Mouse (Mus musculus) stomach, embryonic 16.5 days (tissue): ENCODE measurements around the gene Dhx38. TPM values are rescaled to one million over a fixed set of nuclear protein-coding genes. Genes with fewer than 3 reads are reported as not detected.
A peak's percentile ranks its signal among the peaks of the same experiment; 100 is the strongest.

ENCODE experiments used
- ATAC-seq: fragments of 200-750 bp; cut with Nextera tagmentation; 2 replicates; pipeline ENCODE4 v1.8.0; 2017; ENCODE audit warnings: moderate number of reproducible peaks, moderate TSS enrichment; ENCODE audit not compliant: insufficient read depth, low FRiP score
- H3K27ac ChIP-seq: fragments of 300-500 bp; sonication (generic); 2 replicates; pipeline ENCODE4 v1.5.1; 2014; ENCODE audit warnings: low read length
- H3K27me3 ChIP-seq: fragments of 300-500 bp; sonication (generic); 2 replicates; pipeline ENCODE4 v1.6.1; 2014; ENCODE audit warnings: low read length, control low read depth, mixed read lengths; ENCODE audit not compliant: control insufficient read depth, insufficient read depth
- H3K36me3 ChIP-seq: fragments of 300-500 bp; sonication (generic); 2 replicates; pipeline ENCODE4 v1.6.1; 2014; ENCODE audit warnings: low read length; ENCODE audit not compliant: control insufficient read depth, insufficient read depth
- H3K4me1 ChIP-seq: fragments of 300-500 bp; sonication (generic); 2 replicates; pipeline ENCODE4 v1.6.1; 2014; ENCODE audit warnings: low read length, control low read depth, mixed read lengths; ENCODE audit not compliant: control insufficient read depth, insufficient read depth
- H3K4me2 ChIP-seq: fragments of 300-500 bp; sonication (generic); 2 replicates; pipeline ENCODE4 v1.6.1; 2014; ENCODE audit warnings: low read depth, low read length, mixed read lengths
- H3K4me3 ChIP-seq: fragments of 300-500 bp; sonication (generic); replicated peaks from 2 replicates; pipeline ENCODE4 v1.5.1; 2014; ENCODE audit warnings: mild to moderate bottlenecking, low read length
- H3K9ac ChIP-seq: fragments of 300-500 bp; sonication (generic); 2 replicates; pipeline ENCODE4 v1.6.1; 2014; ENCODE audit warnings: low read length
- H3K9me3 ChIP-seq: fragments of 300-500 bp; sonication (generic); replicated peaks from 2 replicates; pipeline ENCODE4 v1.6.1; 2016; ENCODE audit warnings: low read length, control low read depth; ENCODE audit not compliant: control insufficient read depth
- WGBS: fragments of 180-500 bp; shearing (Covaris S2); extraction: QIAGEN DNeasy Blood & Tissue Kit; methylation state at CpG from one replicate; pipeline ENCODE4 v1.1.7; 2014; 5-methylcytosine and 5-hydroxymethylcytosine counted together
- polyA plus RNA-seq: library from polyadenylated mRNA; unstranded; fragments of >200 nt; fragmentation: Nextera tagmentation; extraction: Ambion mirVana; gene quantifications from 2 replicates; pipeline ENCODE4 v1.2.1, GENCODE M21; 2015

Gene Dhx38
- polyA plus RNA-seq, 1 experiment from 2014 or later, result 20.5 TPM

GRCm38 (mm10) chr8:109592164-109592563, 26.5 kb upstream of the Dhx38 start:
- Histone ChIP-seq H3K27me3 (no peaks in the 10 kb centered on the region), H3K27ac (no peak overlapping the region), H3K4me2 (no peak overlapping the region), H3K4me3 (no peak overlapping the region), H3K9me3 (no peaks in the 10 kb centered on the region), H3K9ac (no peak overlapping the region), H3K4me1 (no peaks in the 10 kb centered on the region), H3K36me3 (no peaks in the 10 kb centered on the region)
- no peak for ATAC-seq
- WGBS, result 78% methylated on average over 5 of the region's 5 CpGs

- Histone ChIP-seq H3K4me2 (no peak overlapping the region), H3K9ac (no peak overlapping the region), H3K27ac (no peak overlapping the region), H3K4me1 (no peaks in the 10 kb centered on the region), H3K36me3 (no peaks in the 10 kb centered on the region), H3K27me3 (no peaks in the 10 kb centered on the region), H3K4me3 (no peak overlapping the region), H3K9me3 (no peaks in the 10 kb centered on the region)
- WGBS, result 84% methylated on average over 3 of the region's 3 CpGs
- ATAC-seq, result no peak
Observed at GRCm38 (mm10) chr8:109591367-109591766, 25.7 kb upstream of the Dhx38 start.

GRCm38 (mm10) chr8:109590901-109591300, 25.2 kb upstream of the Dhx38 start:
- H3K4me3 ChIP-seq, result no peak overlapping the region
- WGBS, result 86% methylated on average over 9 of the region's 9 CpGs
- no peak overlapping the region for H3K4me2 ChIP-seq
- ATAC-seq, result no peak
- H3K9ac ChIP-seq, result no peak overlapping the region
- no peaks in the 10 kb centered on the region for H3K9me3 ChIP-seq
- no peaks in the 10 kb centered on the region for H3K4me1 ChIP-seq
- no peaks in the 10 kb centered on the region for H3K36me3 ChIP-seq
- no peak overlapping the region for H3K27ac ChIP-seq
- no peaks in the 10 kb centered on the region for H3K27me3 ChIP-seq

- Histone ChIP-seq H3K4me3 (no peak overlapping the region), H3K27me3 (no peaks in the 10 kb centered on the region), H3K36me3 (no peaks in the 10 kb centered on the region), H3K27ac (peak overlapping the region; percentile 57; the same call in 1 of the 2 replicates), H3K4me2 (no peak overlapping the region), H3K9ac (no peak overlapping the region), H3K4me1 (no peaks in the 10 kb centered on the region), H3K9me3 (no peaks in the 10 kb centered on the region)
- 45% methylated on average over 7 of the region's 7 CpGs for WGBS
- peak; percentile 68 for ATAC-seq
Observed at GRCm38 (mm10) chr8:109586972-109587504, 21.4 kb upstream of the Dhx38 start.

- Histone ChIP-seq H3K4me2 (no peak overlapping the region), H3K9me3 (no peaks in the 10 kb centered on the region), H3K27me3 (no peaks in the 10 kb centered on the region), H3K27ac (no peak overlapping the region), H3K36me3 (no peaks in the 10 kb centered on the region), H3K9ac (no peak overlapping the region), H3K4me1 (no peaks in the 10 kb centered on the region), H3K4me3 (no peak overlapping the region)
- ATAC-seq, result no peak
Observed at GRCm38 (mm10) chr8:109585652-109586051, 20.0 kb upstream of the Dhx38 start.

GRCm38 (mm10) chr8:109584830-109585229, 19.2 kb upstream of the Dhx38 start:
- H3K4me2 ChIP-seq, result no peak overlapping the region
- no peak for ATAC-seq
- no peak overlapping the region for H3K27ac ChIP-seq
- no peaks in the 10 kb centered on the region for H3K9me3 ChIP-seq
- 64% methylated on average over 3 of the region's 3 CpGs for WGBS
- no peaks in the 10 kb centered on the region for H3K36me3 ChIP-seq
- no peaks in the 10 kb centered on the region for H3K27me3 ChIP-seq
- H3K4me3 ChIP-seq, result no peak overlapping the region
- no peaks in the 10 kb centered on the region for H3K4me1 ChIP-seq
- H3K9ac ChIP-seq, result no peak overlapping the region

GRCm38 (mm10) chr8:109584293-109584692, 18.6 kb upstream of the Dhx38 start:
- ATAC-seq, result no peak
- no peaks in the 10 kb centered on the region for H3K4me1 ChIP-seq
- no peak overlapping the region for H3K9ac ChIP-seq
- 82% methylated on average over 4 of the region's 4 CpGs for WGBS
- no peaks in the 10 kb centered on the region for H3K36me3 ChIP-seq
- no peak overlapping the region for H3K4me3 ChIP-seq
- no peak overlapping the region for H3K4me2 ChIP-seq
- H3K27me3 ChIP-seq, result no peaks in the 10 kb centered on the region
- H3K27ac ChIP-seq, result no peak overlapping the region
- H3K9me3 ChIP-seq, result no peaks in the 10 kb centered on the region

GRCm38 (mm10) chr8:109578900-109579301, 13.2 kb upstream of the Dhx38 start, which contains the start of gene Hp:
TSS of gene Hp (minus strand) at chr8:109579172.
- no peak for ATAC-seq
- H3K36me3 ChIP-seq, result no peaks in the 10 kb centered on the region
- H3K27me3 ChIP-seq, result no peaks in the 10 kb centered on the region
- H3K9me3 ChIP-seq, result no peaks in the 10 kb centered on the region
- H3K27ac ChIP-seq, result no peak within 1 kb of the TSS
- 44% methylated on average over 8 of the region's 8 CpGs for WGBS
- H3K4me3 ChIP-seq, result no peak within 1 kb of the TSS
- no peak within 1 kb of the TSS for H3K4me2 ChIP-seq
- no peak within 1 kb of the TSS for H3K9ac ChIP-seq
- H3K4me1 ChIP-seq, result no peaks in the 10 kb centered on the region

GRCm38 (mm10) chr8:109576311-109576710, 10.7 kb upstream of the Dhx38 start:
- H3K4me3 ChIP-seq, result no peak overlapping the region
- no peak overlapping the region for H3K9ac ChIP-seq
- no peaks in the 10 kb centered on the region for H3K36me3 ChIP-seq
- no peaks in the 10 kb centered on the region for H3K27me3 ChIP-seq
- WGBS, result 57% methylated on average over 4 of the region's 4 CpGs
- peak; percentile 15; the same call in 1 of the 2 replicates for ATAC-seq
- no peak overlapping the region for H3K27ac ChIP-seq
- no peaks in the 10 kb centered on the region for H3K4me1 ChIP-seq
- H3K9me3 ChIP-seq, result no peaks in the 10 kb centered on the region
- H3K4me2 ChIP-seq, result no peak overlapping the region
